Mouse (Mus musculus) lung, embryonic 16.5 days (tissue): ENCODE results near the gene Hoxa13. TPM values are rescaled to one million over a fixed set of nuclear protein-coding genes. Genes with fewer than 3 reads are reported as not detected.

Experiments
- ATAC-seq: fragments of 200-750 bp; cut with Nextera tagmentation; 2 replicates; pipeline ENCODE4 v1.8.0; 2017; ENCODE audit warnings: low read depth, mild to moderate bottlenecking, moderate library complexity
- H3K27ac ChIP-seq: fragments of 300-500 bp; sonication (generic); 2 replicates; pipeline ENCODE4 v1.5.1; 2014; ENCODE audit warnings: mild to moderate bottlenecking, control low read depth, low read length
- H3K27me3 ChIP-seq: fragments of 300-500 bp; sonication (generic); 2 replicates; pipeline ENCODE4 v1.6.1; 2014; ENCODE audit warnings: low read depth, low read length, mixed read lengths; ENCODE audit not compliant: control insufficient read depth, insufficient read depth
- H3K36me3 ChIP-seq: fragments of 300-500 bp; sonication (generic); 2 replicates; pipeline ENCODE4 v1.6.1; 2014; ENCODE audit warnings: low read length; ENCODE audit not compliant: control insufficient read depth, insufficient read depth
- H3K4me1 ChIP-seq: fragments of 300-500 bp; sonication (generic); replicated peaks from 2 replicates; pipeline ENCODE4 v1.6.1; 2014; ENCODE audit warnings: low read length, mixed read lengths; ENCODE audit not compliant: control insufficient read depth, insufficient read depth
- H3K4me2 ChIP-seq: fragments of 300-500 bp; sonication (generic); 2 replicates; pipeline ENCODE4 v1.6.1; 2014; ENCODE audit warnings: low read depth, low read length, control low read depth
- H3K4me3 ChIP-seq: fragments of 300-500 bp; sonication (generic); 2 replicates; pipeline ENCODE4 v1.5.1; 2014; ENCODE audit warnings: mild to moderate bottlenecking, low read length, control low read depth
- H3K9ac ChIP-seq: fragments of 300-500 bp; sonication (generic); 2 replicates; pipeline ENCODE4 v1.6.1; 2014; ENCODE audit warnings: low read length, control low read depth
- H3K9me3 ChIP-seq: fragments of 300-500 bp; sonication (generic); 2 replicates; pipeline ENCODE4 v1.6.1; 2016; ENCODE audit warnings: low read length; ENCODE audit not compliant: control insufficient read depth
- WGBS: fragments of 180-500 bp; shearing (Covaris S2); extraction: QIAGEN DNeasy Blood & Tissue Kit; methylation state at CpG from one replicate; pipeline ENCODE4 v1.1.7; 2014; 5-methylcytosine and 5-hydroxymethylcytosine counted together
- polyA plus RNA-seq: library from polyadenylated mRNA; unstranded; fragments of >200 nt; fragmentation: Nextera tagmentation; extraction: Ambion mirVana; gene quantifications from 2 replicates; pipeline ENCODE4 v1.2.1, GENCODE M21; 2015

Gene Hoxa13
- polyA plus RNA-seq, 1 experiment from 2014 or later = not detected

DNA sequence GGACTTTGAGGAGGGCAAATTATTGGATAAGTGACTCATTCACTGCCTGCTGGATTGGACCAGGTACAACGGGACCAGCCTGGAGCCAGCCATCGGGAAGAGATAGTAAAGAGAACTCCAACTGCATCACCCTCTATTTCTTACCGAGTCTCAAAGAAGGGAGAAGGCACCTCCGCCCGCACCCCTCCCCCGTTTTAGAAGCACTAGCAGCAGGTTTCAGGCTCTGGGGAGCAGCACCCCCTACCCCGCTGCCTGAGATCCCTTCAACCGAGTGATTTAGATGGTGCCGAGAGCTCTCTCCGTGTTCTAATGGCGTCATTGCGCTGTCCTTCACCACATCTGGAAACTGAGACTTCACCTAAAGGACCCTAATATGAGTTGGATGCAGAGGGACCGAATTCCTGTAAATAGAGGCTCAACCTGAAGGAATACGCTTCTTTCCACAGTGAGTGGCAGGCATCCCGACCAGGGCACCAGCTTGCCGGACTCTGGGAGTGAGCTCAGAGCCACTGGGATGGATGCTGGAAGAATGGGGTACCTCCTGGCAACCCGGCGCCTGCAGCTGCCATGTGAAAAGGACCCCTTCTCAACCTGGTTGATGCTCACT lies 4.7 kb upstream of the Hoxa13 start:
- H3K4me1 ChIP-seq = peaks cover 6% of the 10 kb centered on the region; the same call in 1 of the 2 replicates
- H3K4me3 ChIP-seq = no peak overlapping the region
- H3K9me3 ChIP-seq = no peaks in the 10 kb centered on the region
- H3K9ac ChIP-seq = no peak overlapping the region
- H3K4me2 ChIP-seq = no peak overlapping the region
- no peak overlapping the region for H3K27ac ChIP-seq
- WGBS = under 1% methylated on average over 18 of the region's 18 CpGs
- H3K36me3 ChIP-seq = no peaks in the 10 kb centered on the region
- no peak for ATAC-seq
- H3K27me3 ChIP-seq = peaks cover 93% of the 10 kb centered on the region

DNA sequence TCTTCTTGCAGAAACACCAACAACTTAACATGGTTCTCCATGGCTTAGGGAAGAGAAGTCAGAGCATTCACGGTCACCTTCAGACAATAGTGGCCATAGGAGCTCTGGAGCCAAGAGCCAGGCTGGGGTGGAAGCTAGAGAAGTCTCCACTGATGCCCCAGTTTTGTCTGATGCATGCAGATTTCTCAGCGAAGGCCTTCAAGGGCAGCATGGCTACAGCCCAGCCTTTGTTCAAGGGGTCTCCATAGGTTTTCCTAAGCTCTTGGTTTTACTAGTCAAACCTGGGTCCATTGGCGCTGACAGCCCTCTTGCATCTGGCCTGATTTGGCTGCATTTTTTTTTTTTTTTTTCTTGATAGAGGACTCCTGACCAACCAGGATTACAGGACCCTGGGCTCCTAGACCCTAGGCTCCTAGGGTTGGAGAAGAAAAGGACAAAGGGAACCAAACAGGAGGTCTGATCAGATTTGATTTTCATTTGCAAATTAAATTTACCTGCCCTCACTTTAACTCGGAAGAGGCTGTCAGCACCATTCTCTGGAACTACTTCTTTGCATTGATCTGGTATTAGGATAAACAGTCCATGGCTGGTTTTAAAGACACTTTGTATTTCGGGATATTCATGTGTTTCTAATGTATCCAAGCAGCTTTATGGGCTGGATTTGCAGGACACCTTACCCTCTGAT lies 3.6 kb upstream of the Hoxa13 start:
- H3K4me3 ChIP-seq = no peak overlapping the region
- H3K36me3 ChIP-seq = no peaks in the 10 kb centered on the region
- H3K9me3 ChIP-seq = no peaks in the 10 kb centered on the region
- WGBS = 2% methylated on average over 5 of the region's 5 CpGs
- no peak overlapping the region for H3K4me2 ChIP-seq
- H3K27me3 ChIP-seq = peaks cover 92% of the 10 kb centered on the region
- no peak overlapping the region for H3K9ac ChIP-seq
- no peak overlapping the region for H3K27ac ChIP-seq
- no peak for ATAC-seq
- H3K4me1 ChIP-seq = peaks cover 13% of the 10 kb centered on the region; the same call in 1 of the 2 replicates

DNA sequence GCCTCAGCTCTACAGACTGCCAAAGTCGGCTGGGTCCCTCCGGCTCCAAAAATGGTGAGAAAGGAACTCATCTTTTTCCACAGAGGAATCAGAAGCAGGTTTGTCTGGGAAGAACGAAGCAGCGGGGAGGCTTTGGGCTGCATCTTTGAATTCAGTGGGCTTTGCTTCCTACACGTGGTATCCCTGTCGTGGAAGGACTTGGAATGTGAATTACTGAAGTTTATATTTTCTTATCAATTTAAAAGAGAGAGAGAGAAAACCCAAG lies 2.6 kb upstream of the Hoxa13 start:
- WGBS = 2% methylated on average over 6 of the region's 6 CpGs

DNA sequence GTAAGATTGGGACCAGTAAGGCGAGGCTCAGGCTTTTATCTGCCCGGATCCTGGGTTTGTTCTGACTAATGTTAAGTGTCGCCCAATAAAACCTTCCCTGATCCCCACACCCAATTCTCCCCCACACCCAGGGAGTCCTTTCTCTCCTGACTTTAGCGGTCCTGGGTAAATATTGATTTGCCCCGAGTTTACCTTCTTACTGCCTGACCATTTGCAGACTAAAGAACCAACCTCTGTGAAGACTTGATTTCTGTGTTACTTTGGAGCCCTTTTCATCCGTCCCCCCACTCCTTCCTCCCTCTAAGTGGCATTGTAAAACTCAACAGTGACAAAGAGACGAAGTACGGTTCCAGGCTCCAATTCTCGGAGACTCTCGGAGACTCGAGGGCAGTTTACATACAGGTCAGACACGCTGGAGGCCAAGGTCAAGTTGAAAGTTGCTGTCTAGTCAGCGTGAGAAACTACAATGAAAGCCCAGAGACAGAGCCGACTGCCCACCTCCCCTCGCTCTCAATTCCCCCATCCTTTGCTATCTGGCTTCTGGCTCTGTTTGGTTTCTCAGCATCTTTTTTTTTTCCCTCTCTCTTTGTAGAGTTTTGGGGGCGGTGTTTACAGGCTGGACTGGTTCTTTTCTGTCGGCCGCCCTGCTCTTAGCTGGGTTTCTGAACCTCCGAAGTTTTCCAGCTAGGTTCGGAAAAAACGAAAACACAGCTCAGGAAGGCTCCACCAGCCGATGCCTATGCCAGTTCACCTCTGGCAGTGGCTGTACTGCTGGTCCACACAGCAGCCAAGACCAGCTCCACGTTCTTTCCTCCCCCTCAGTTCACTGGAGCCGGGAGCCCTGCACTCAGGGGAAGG lies 2.0 kb upstream of the Hoxa13 start:
- peaks cover 89% of the 10 kb centered on the region for H3K27me3 ChIP-seq
- WGBS = 3% methylated on average over 24 of the region's 24 CpGs

More for the DNA sequence above, 2.6 kb upstream of the Hoxa13 start:
- Histone ChIP-seq H3K4me3 (no peak overlapping the region), H3K4me2 (no peak overlapping the region), H3K36me3 (no peaks in the 10 kb centered on the region), H3K4me1 (peaks cover 13% of the 10 kb centered on the region; the same call in 1 of the 2 replicates), H3K27ac (no peak overlapping the region), H3K27me3 (peaks cover 91% of the 10 kb centered on the region), H3K9ac (no peak overlapping the region), H3K9me3 (no peaks in the 10 kb centered on the region)
- ATAC-seq = no peak

DNA sequence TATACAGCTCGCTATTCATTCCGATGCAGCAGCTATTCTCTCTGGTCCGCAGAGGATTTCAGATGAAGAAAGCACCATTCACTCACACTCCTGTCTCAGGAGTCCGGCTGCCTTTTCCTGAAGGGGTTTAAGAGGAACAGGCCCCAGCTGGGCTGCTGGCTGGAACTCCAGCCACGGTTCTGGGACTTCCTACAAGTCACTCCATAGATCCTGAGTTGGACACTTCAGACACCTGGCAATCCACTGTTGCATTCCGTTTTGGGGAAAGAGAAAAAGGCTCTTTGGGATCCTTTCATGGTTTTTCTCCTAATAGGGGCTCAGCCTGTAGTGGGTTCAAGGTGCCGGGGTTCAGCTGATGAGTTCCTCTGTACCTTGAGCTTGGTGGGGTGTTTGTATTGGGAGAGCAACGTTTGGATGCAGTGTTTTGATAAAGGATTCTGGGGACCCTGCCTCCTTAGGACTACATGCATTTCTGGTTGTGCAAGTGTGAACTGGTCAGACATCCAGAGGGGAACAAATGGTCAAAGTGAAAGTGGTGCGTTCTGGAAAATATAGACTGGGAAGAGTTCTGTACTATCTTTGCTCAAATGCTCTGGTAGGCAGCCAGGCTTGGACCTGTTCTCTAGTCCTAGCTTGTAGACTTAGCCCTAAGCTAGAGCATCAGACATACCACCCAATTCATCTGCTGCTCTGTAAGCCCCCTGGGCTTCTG lies 1.2 kb upstream of the Hoxa13 start:
- 5% methylated on average over 9 of the region's 9 CpGs for WGBS
- Histone ChIP-seq H3K4me2 (no peak overlapping the region), H3K9me3 (no peaks in the 10 kb centered on the region), H3K36me3 (no peaks in the 10 kb centered on the region), H3K27me3 (peaks cover 91% of the 10 kb centered on the region), H3K9ac (no peak overlapping the region), H3K27ac (no peak overlapping the region), H3K4me1 (peaks cover 13% of the 10 kb centered on the region; the same call in 1 of the 2 replicates), H3K4me3 (no peak overlapping the region)
- ATAC-seq = no peak

More for the DNA sequence above, 2.0 kb upstream of the Hoxa13 start:
- Histone ChIP-seq H3K27ac (no peak overlapping the region), H3K9me3 (no peaks in the 10 kb centered on the region), H3K9ac (no peak overlapping the region), H3K4me1 (peaks cover 13% of the 10 kb centered on the region; the same call in 1 of the 2 replicates), H3K36me3 (no peaks in the 10 kb centered on the region), H3K4me3 (no peak overlapping the region), H3K4me2 (no peak overlapping the region)
- no peak for ATAC-seq

DNA sequence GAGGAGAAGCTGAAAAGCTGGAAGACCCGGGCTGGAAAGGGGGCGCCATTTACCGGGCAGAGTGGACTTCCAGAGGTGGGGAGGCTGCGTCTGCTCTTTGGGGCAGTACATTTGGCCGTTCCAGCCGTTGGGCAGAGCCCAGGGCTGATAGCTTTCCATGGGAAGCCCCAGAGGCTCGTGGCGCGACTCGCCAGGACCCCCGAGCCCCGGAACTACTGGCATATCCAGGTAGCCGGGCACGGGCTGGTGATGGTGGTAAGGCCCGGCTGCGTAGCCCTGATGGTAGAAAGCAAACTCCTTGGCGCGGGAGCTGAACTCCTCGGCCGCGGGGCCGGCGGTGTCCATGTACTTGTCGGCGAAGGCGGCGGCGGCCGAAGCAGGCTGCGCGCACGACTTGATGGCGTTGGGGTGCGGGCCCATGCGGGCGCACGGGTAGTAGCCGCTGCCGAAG lies 844 bp downstream of the Hoxa13 start:
- Histone ChIP-seq H3K4me1 (peaks cover 13% of the 10 kb centered on the region; the same call in 1 of the 2 replicates), H3K4me3 (peak overlapping the region; percentile 50), H3K36me3 (no peaks in the 10 kb centered on the region), H3K27me3 (peaks cover 88% of the 10 kb centered on the region), H3K9me3 (no peaks in the 10 kb centered on the region), H3K4me2 (peak overlapping the region; percentile 80), H3K27ac (no peak overlapping the region), H3K9ac (no peak overlapping the region)
- ATAC-seq = no peak
- under 1% methylated on average over 39 of the region's 39 CpGs for WGBS

DNA sequence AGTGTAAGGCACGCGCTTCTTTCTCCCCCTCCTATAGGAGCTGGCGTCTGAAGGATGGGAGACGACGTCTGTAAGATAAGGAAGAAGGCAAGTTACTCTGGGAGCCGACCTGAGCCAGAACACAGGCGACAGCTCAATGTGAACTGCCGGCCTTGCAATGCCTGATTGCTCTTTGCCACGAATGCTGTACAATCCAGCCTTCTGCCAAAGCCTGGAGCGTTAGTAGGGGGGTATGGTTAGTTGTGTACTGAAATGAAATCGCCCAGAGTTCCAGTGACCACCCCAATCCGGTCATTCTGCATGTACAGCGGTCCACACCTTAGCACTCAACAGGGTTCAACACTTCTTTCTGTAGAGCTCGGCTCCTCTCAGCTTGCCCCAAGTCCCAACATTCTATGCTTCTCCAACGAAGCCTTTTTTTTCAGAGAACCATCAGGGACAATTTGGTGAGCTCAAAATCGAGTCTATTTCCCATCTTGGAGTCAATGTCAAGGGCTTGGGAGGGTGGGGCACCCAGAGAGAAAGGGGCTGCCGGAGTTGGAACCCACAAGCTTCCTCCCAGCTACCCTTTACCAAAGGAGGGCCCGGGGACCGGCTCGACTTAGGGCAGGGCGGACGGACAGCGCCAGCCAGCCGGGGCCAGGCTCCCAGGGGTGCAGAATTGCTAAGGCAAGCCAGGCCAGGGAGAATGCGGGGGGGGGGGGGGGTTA lies 1.4 kb downstream of the Hoxa13 start:
- H3K9ac ChIP-seq = no peak overlapping the region
- H3K36me3 ChIP-seq = no peaks in the 10 kb centered on the region
- no peaks in the 10 kb centered on the region for H3K9me3 ChIP-seq
- no peak for ATAC-seq
- 2% methylated on average over 24 of the region's 25 CpGs for WGBS
- H3K4me2 ChIP-seq = peak overlapping the region; percentile 80; the same call in 1 of the 2 replicates
- H3K27ac ChIP-seq = no peak overlapping the region
- H3K27me3 ChIP-seq = peaks cover 84% of the 10 kb centered on the region
- no peak overlapping the region for H3K4me3 ChIP-seq
- H3K4me1 ChIP-seq = peaks cover 13% of the 10 kb centered on the region; the same call in 1 of the 2 replicates

DNA sequence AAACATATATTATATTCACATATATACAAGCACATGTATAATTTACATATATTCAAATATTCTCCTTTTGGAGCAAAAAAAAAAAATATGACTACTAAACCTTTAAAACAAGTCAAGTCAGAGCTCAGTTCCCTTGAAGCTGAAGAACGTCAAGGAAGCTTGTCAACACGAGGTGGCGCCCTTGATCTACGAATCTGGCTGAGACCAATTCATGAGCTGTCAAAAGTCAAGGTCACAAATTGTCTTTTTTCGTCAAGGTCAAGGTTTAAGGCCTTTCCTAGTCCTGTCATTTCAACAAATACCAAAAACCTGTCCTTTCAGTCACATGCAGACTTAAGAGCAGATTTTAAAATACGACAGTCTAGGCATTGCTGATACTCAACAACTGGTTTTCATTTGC lies 3.7 kb downstream of the Hoxa13 start:
- H3K4me2 ChIP-seq = no peak overlapping the region
- H3K36me3 ChIP-seq = no peaks in the 10 kb centered on the region
- no peaks in the 10 kb centered on the region for H3K9me3 ChIP-seq
- peaks cover 16% of the 10 kb centered on the region; the same call in 1 of the 2 replicates for H3K4me1 ChIP-seq
- H3K27ac ChIP-seq = no peak overlapping the region
- 0% methylated on average over 6 of the region's 6 CpGs for WGBS
- no peak overlapping the region for H3K9ac ChIP-seq
- ATAC-seq = no peak
- H3K27me3 ChIP-seq = peaks cover 82% of the 10 kb centered on the region
- H3K4me3 ChIP-seq = no peak overlapping the region
